ENCODE assay signal across 10 mouse cellular contexts in genomic region chr6:51059923-51060847, GRCm38 (mm10).
DNase-seq lines count a peak whose midpoint lies in the region; ATAC-seq and TF ChIP-seq lines count a peak whose summit lies in the region.
"Had no signal": no experiment of that assay in that cellular context is flagged by ENCODE, and none has a peak within 500 bp of the region (broad histone marks: within the 10 kb centered on the region; RNA-seq: fewer than 3 reads in every experiment).

No protein-coding gene starts in this region.

- 60% methylated on average over 7 of the region's 7 CpGs for WGBS in forebrain, embryonic 10.5 days
- WGBS in forebrain, embryonic 11.5 days: 62% methylated on average over 7 of the region's 7 CpGs
- WGBS in embryonic facial prominence, embryonic 15.5 days: 51% methylated on average over 7 of the region's 7 CpGs
- 65% methylated on average over 7 of the region's 7 CpGs for WGBS in limb, embryonic 14.5 days

- DNase-seq in forebrain, embryonic 10.5 days (ENCODE audit: extremely low spot score, low spot score): no peak
- DNase-seq in forebrain, embryonic 11.5 days (ENCODE audit: low spot score): no peak
- no peak for DNase-seq in limb, embryonic 14.5 days (ENCODE audit: low spot score)
- DNase-seq in testis, postnatal 14 days (ENCODE audit: low spot score): no peak
- DNase-seq in adrenal gland, adult 18-20 months (ENCODE audit: low spot score in 2 of 2): no peak
- no peak for DNase-seq in layer of hippocampus, adult 8-10 months (ENCODE audit: low spot score in 2 of 2)
- DNase-seq: adrenal gland, postnatal 25 days had no signal

- TF ChIP-seq POLR2A in limb, embryonic 14.5 days (IDR thresholded peaks at IDR 0.05; ENCODE audit: borderline replicate concordance, extremely low read depth, insufficient read depth, insufficient read length): no peak

- H3K4me2 ChIP-seq in forebrain, embryonic 11.5 days (ENCODE audit: low read depth, low read length, severe bottlenecking): no peak overlapping the region
- H3K4me2 ChIP-seq in embryonic facial prominence, embryonic 15.5 days (replicated peaks): no peak overlapping the region
- H3K4me2 ChIP-seq in limb, embryonic 14.5 days (replicated peaks; ENCODE audit: low read depth, low read length, severe bottlenecking): no peak overlapping the region

- H3K9me3 ChIP-seq in forebrain, embryonic 10.5 days: no peaks in the 10 kb centered on the region
- H3K9me3 ChIP-seq in forebrain, embryonic 11.5 days (ENCODE audit: control insufficient read depth, low read length): no peaks in the 10 kb centered on the region
- H3K9me3 ChIP-seq in embryonic facial prominence, embryonic 15.5 days (replicated peaks): no peaks in the 10 kb centered on the region
- no peaks in the 10 kb centered on the region for H3K9me3 ChIP-seq in limb, embryonic 14.5 days (ENCODE audit: control insufficient read depth, low read length)

- H3K27me3 ChIP-seq in forebrain, embryonic 10.5 days (ENCODE audit: poor library complexity, severe bottlenecking): no peaks in the 10 kb centered on the region; the same call in 1 of the 2 replicates
- no peaks in the 10 kb centered on the region for H3K27me3 ChIP-seq in forebrain, embryonic 11.5 days (ENCODE audit: control insufficient read depth, insufficient read depth, low read length)
- H3K27me3 ChIP-seq in embryonic facial prominence, embryonic 15.5 days: no peaks in the 10 kb centered on the region
- H3K27me3 ChIP-seq in limb, embryonic 14.5 days (ENCODE audit: control insufficient read depth, insufficient read depth, low read length): no peaks in the 10 kb centered on the region

- no peak for ATAC-seq in forebrain, embryonic 11.5 days (replicated peaks; ENCODE audit: low FRiP score)
- peak; percentile 91 for ATAC-seq in CD4-positive, CD25-positive, alpha-beta regulatory T cell, adult 4 months
- no peak for ATAC-seq in embryonic facial prominence, embryonic 15.5 days (ENCODE audit: insufficient number of reproducible peaks, low FRiP score, low TSS enrichment, low read depth)
- no peak for ATAC-seq in limb, embryonic 14.5 days (ENCODE audit: low FRiP score, low read depth)

- no peaks in the 10 kb centered on the region for H3K36me3 ChIP-seq in forebrain, embryonic 10.5 days (replicated peaks)
- H3K36me3 ChIP-seq in forebrain, embryonic 11.5 days (ENCODE audit: control insufficient read depth, insufficient read depth, low read length): no peaks in the 10 kb centered on the region
- H3K36me3 ChIP-seq in embryonic facial prominence, embryonic 15.5 days: no peaks in the 10 kb centered on the region
- H3K36me3 ChIP-seq in limb, embryonic 14.5 days (ENCODE audit: control insufficient read depth, insufficient read depth, low read length): no peaks in the 10 kb centered on the region

- no peak overlapping the region for H3K4me3 ChIP-seq in forebrain, embryonic 10.5 days
- H3K4me3 ChIP-seq in forebrain, embryonic 11.5 days (ENCODE audit: low read depth, low read length): no peak overlapping the region
- H3K4me3 ChIP-seq in embryonic facial prominence, embryonic 15.5 days (replicated peaks): no peak overlapping the region
- no peak overlapping the region for H3K4me3 ChIP-seq in limb, embryonic 14.5 days (replicated peaks; ENCODE audit: low read length)

- H3K27ac ChIP-seq in forebrain, embryonic 10.5 days: peak overlapping the region; percentile 86
- H3K27ac ChIP-seq in forebrain, embryonic 11.5 days (ENCODE audit: low read depth, low read length): no peak overlapping the region
- peak overlapping the region; percentile 71 for H3K27ac ChIP-seq in embryonic facial prominence, embryonic 15.5 days (replicated peaks)
- H3K27ac ChIP-seq in limb, embryonic 14.5 days (replicated peaks; ENCODE audit: low read depth, low read length): peak overlapping the region; percentile 23; the same call in 1 of the 2 replicates
- H3K27ac ChIP-seq: liver, embryonic 14.5 days had no signal

- no peak overlapping the region for H3K9ac ChIP-seq in forebrain, embryonic 11.5 days (ENCODE audit: low read length)
- no peak overlapping the region for H3K9ac ChIP-seq in embryonic facial prominence, embryonic 15.5 days
- H3K9ac ChIP-seq in limb, embryonic 14.5 days (ENCODE audit: low read depth, low read length, severe bottlenecking): no peak overlapping the region
- H3K9ac ChIP-seq: liver, embryonic 14.5 days had no signal

- H3K4me1 ChIP-seq in forebrain, embryonic 10.5 days: peaks cover 79% of the 10 kb centered on the region
- H3K4me1 ChIP-seq in forebrain, embryonic 11.5 days (replicated peaks; ENCODE audit: control insufficient read depth, insufficient read depth, low read length): peaks cover 12% of the 10 kb centered on the region; the same call in 1 of the 2 replicates
- H3K4me1 ChIP-seq in embryonic facial prominence, embryonic 15.5 days: peaks cover 27% of the 10 kb centered on the region
- H3K4me1 ChIP-seq in limb, embryonic 14.5 days (ENCODE audit: control insufficient read depth, insufficient read depth, low read length): peaks cover 19% of the 10 kb centered on the region
